Mouse (Mus musculus) E14TG2a.4 (cell line): ENCODE measurements around the gene Trim37.

Experiments used
- H3K27me3 ChIP-seq: 2 replicates; pipeline ENCODE4 v1.6.1; 2014; ENCODE audit warnings: low read length, control low read depth; ENCODE audit not compliant: insufficient read depth
- H3K36me3 ChIP-seq: 2 replicates; pipeline ENCODE4 v1.6.1; 2014; ENCODE audit warnings: low read length, control low read depth; ENCODE audit not compliant: insufficient read depth
- H3K4me1 ChIP-seq: replicated peaks from 2 replicates; pipeline ENCODE4 v1.6.1; 2014; ENCODE audit warnings: low read depth, low read length, control low read depth
- H3K4me3 ChIP-seq: replicated peaks from 2 replicates; pipeline ENCODE4 v1.5.1; 2014; ENCODE audit warnings: mild to moderate bottlenecking, low read length
- H3K9me3 ChIP-seq: 2 replicates; pipeline ENCODE4 v1.6.1; 2014; ENCODE audit warnings: low read length, control low read depth
- CTCF ChIP-seq: conservative IDR thresholded peaks from 2 replicates; pipeline ENCODE4 v1.5.1; 2014; ENCODE audit warnings: low read length
- NANOG ChIP-seq: IDR thresholded peaks from 2 replicates; pipeline ENCODE4 v1.6.1; 2014; ENCODE audit warnings: borderline replicate concordance, low read length, mixed read lengths
- POU5F1 ChIP-seq: IDR thresholded peaks from 2 replicates; pipeline ENCODE4 v1.6.1; 2014; ENCODE audit warnings: low read length, borderline replicate concordance

The Trim37 gene

GRCm38 (mm10) chr11:87163751-87164150 lies 36.9 kb downstream of the Trim37 start:
- Histone ChIP-seq H3K4me3 (no peak overlapping the region), H3K4me1 (no peaks in the 10 kb centered on the region), H3K27me3 (no peaks in the 10 kb centered on the region), H3K9me3 (no peaks in the 10 kb centered on the region), H3K36me3 (peaks cover 87% of the 10 kb centered on the region)
- TF ChIP-seq CTCF (no peak), POU5F1 (no peak), NANOG (no peak)

- H3K4me1 ChIP-seq = no peaks in the 10 kb centered on the region
- H3K27me3 ChIP-seq = no peaks in the 10 kb centered on the region
- TF ChIP-seq POU5F1 (no peak), CTCF (no peak), NANOG (no peak)
- peaks cover 63% of the 10 kb centered on the region for H3K36me3 ChIP-seq
- H3K4me3 ChIP-seq = no peak overlapping the region
- no peaks in the 10 kb centered on the region for H3K9me3 ChIP-seq
Observed at GRCm38 (mm10) chr11:87173625-87174024, 46.7 kb downstream of the Trim37 start.

- Histone ChIP-seq H3K36me3 (peaks cover 61% of the 10 kb centered on the region), H3K4me1 (no peaks in the 10 kb centered on the region), H3K27me3 (no peaks in the 10 kb centered on the region), H3K9me3 (no peaks in the 10 kb centered on the region), H3K4me3 (no peak overlapping the region)
- no peak for TF ChIP-seq CTCF
- TF ChIP-seq POU5F1 = no peak
- no peak for TF ChIP-seq NANOG
Observed at GRCm38 (mm10) chr11:87175031-87175430, 48.2 kb downstream of the Trim37 start.

- no peaks in the 10 kb centered on the region for H3K27me3 ChIP-seq
- H3K9me3 ChIP-seq = no peaks in the 10 kb centered on the region
- no peak overlapping the region for H3K4me3 ChIP-seq
- TF ChIP-seq CTCF (no peak), NANOG (no peak), POU5F1 (no peak)
- peaks cover 83% of the 10 kb centered on the region for H3K36me3 ChIP-seq
- H3K4me1 ChIP-seq = no peaks in the 10 kb centered on the region
Observed at GRCm38 (mm10) chr11:87212313-87212712, 85.4 kb downstream of the Trim37 start.

GRCm38 (mm10) chr11:87222686-87223085 lies 95.8 kb downstream of the Trim37 start:
- TF ChIP-seq NANOG (no peak), CTCF (no peak), POU5F1 (no peak)
- no peaks in the 10 kb centered on the region for H3K4me1 ChIP-seq
- no peaks in the 10 kb centered on the region for H3K9me3 ChIP-seq
- peaks cover 87% of the 10 kb centered on the region for H3K36me3 ChIP-seq
- H3K27me3 ChIP-seq = no peaks in the 10 kb centered on the region
- H3K4me3 ChIP-seq = no peak overlapping the region

- Histone ChIP-seq H3K27me3 (no peaks in the 10 kb centered on the region), H3K4me3 (no peak overlapping the region), H3K9me3 (no peaks in the 10 kb centered on the region), H3K36me3 (peaks cover 67% of the 10 kb centered on the region), H3K4me1 (no peaks in the 10 kb centered on the region)
- TF ChIP-seq POU5F1 (no peak), NANOG (no peak), CTCF (no peak)
Observed at GRCm38 (mm10) chr11:87227056-87227455, 100.2 kb downstream of the Trim37 start.

GRCm38 (mm10) chr11:87233377-87233776 lies 106.5 kb downstream of the Trim37 start:
- no peaks in the 10 kb centered on the region for H3K4me1 ChIP-seq
- TF ChIP-seq CTCF (no peak), NANOG (no peak)
- no peak overlapping the region for H3K4me3 ChIP-seq
- H3K9me3 ChIP-seq = no peaks in the 10 kb centered on the region
- H3K36me3 ChIP-seq = peaks cover 73% of the 10 kb centered on the region
- no peaks in the 10 kb centered on the region for H3K27me3 ChIP-seq

- H3K4me3 ChIP-seq = no peak overlapping the region
- TF ChIP-seq NANOG (no peak), CTCF (no peak), POU5F1 (no peak)
- H3K27me3 ChIP-seq = no peaks in the 10 kb centered on the region
- H3K9me3 ChIP-seq = no peaks in the 10 kb centered on the region
- H3K36me3 ChIP-seq = peaks cover 81% of the 10 kb centered on the region
- H3K4me1 ChIP-seq = no peaks in the 10 kb centered on the region
Observed at GRCm38 (mm10) chr11:87234743-87235485, 108.0 kb downstream of the Trim37 start.

- Histone ChIP-seq H3K4me1 (no peaks in the 10 kb centered on the region), H3K36me3 (peaks cover 84% of the 10 kb centered on the region), H3K4me3 (no peak overlapping the region), H3K9me3 (no peaks in the 10 kb centered on the region), H3K27me3 (no peaks in the 10 kb centered on the region)
- TF ChIP-seq NANOG = no peak
- no peak for TF ChIP-seq POU5F1
- no peak for TF ChIP-seq CTCF
Observed at GRCm38 (mm10) chr11:87235486-87235872, 108.6 kb downstream of the Trim37 start.
